Mouse (Mus musculus): ENCODE results near the gene Slc30a1. TPM values are rescaled to one million over a fixed set of nuclear protein-coding genes. Genes with fewer than 3 reads are reported as not detected.

Slc30a1 gene
- 1 to 10 TPM in 1 of 2 experiments, under 1 TPM in 1; 0.27 to 1.9 TPM for polyA plus RNA-seq (2012; fragmentation: generic; extraction: Trizol)

GRCm38 (mm10) chr1:191906571-191907430 lies at the start of gene Slc30a1:
Gene Slc30a1, plus strand, starts transcription at chr1:191906767.

Other genes starting within 250 kb of the Slc30a1 start
- gene Lpgat1, start 188.9 kb upstream of the Slc30a1 start, polyA plus RNA-seq (2012; fragmentation: generic; extraction: Trizol) = 1 to 10 TPM; 1.9 to 7.3 TPM
- 10 to 100 TPM in 1 of 2 experiments, 1 to 10 TPM in 1; 5.6 to 20.4 TPM for gene Nek2, start 85.3 kb upstream of the Slc30a1 start, polyA plus RNA-seq (2012; fragmentation: generic; extraction: Trizol)
- gene Rd3, start 70.6 kb downstream of the Slc30a1 start, polyA plus RNA-seq (2012; fragmentation: generic; extraction: Trizol) = under 1 TPM in 1 of 2 experiments, not detected in 1; 0.04 TPM
- 10 to 100 TPM in 1 of 2 experiments, 1 to 10 TPM in 1; 4.6 to 22.2 TPM for gene Traf5, start 185.8 kb downstream of the Slc30a1 start, polyA plus RNA-seq (2012; fragmentation: generic; extraction: Trizol)
- gene Rcor3, start 231.3 kb downstream of the Slc30a1 start, polyA plus RNA-seq (2012; fragmentation: generic; extraction: Trizol) = 1 to 10 TPM in 1 of 2 experiments, under 1 TPM in 1; 0.81 to 6.9 TPM